Mouse (Mus musculus): ENCODE data around the gene Parp8. TPM values are rescaled to one million over a fixed set of nuclear protein-coding genes. Genes with fewer than 3 reads are reported as not detected.

The Parp8 gene
- polyA plus RNA-seq, 1 experiment from 2014 or later = 6.3 TPM

GRCm38 (mm10) chr13:117008021-117009015, 17.0 kb downstream of the Parp8 start:
- no peaks in the 10 kb centered on the region for H3K9me3 ChIP-seq (ENCODE audit: control insufficient read depth, low read length)
- H3K4me1 ChIP-seq (replicated peaks; ENCODE audit: control insufficient read depth, insufficient read depth, low read length) = no peaks in the 10 kb centered on the region
- H3K4me2 ChIP-seq = no peak overlapping the region
- H3K4me3 ChIP-seq (ENCODE audit: low read depth, low read length) = no peak overlapping the region
- H3K27ac ChIP-seq (ENCODE audit: low read depth, low read length) = no peak overlapping the region
- ATAC-seq (replicated peaks; ENCODE audit: low FRiP score) (no peak), DNase-seq (ENCODE audit: low spot score) (no peak)
- no peak overlapping the region for H3K9ac ChIP-seq (ENCODE audit: low read depth, low read length)
- WGBS = 87% methylated on average over 9 of the region's 9 CpGs
- no peaks in the 10 kb centered on the region for H3K36me3 ChIP-seq (ENCODE audit: control insufficient read depth, insufficient read depth, low read length)
- no peaks in the 10 kb centered on the region for H3K27me3 ChIP-seq (replicated peaks; ENCODE audit: control insufficient read depth, insufficient read depth, low read length)

- WGBS = 79% methylated on average over 2 of the region's 2 CpGs
- no peak overlapping the region for H3K4me2 ChIP-seq
- no peak for ATAC-seq (replicated peaks; ENCODE audit: low FRiP score)
Measured at GRCm38 (mm10) chr13:117007566-117007965, 17.8 kb downstream of the Parp8 start.

GRCm38 (mm10) chr13:117006638-117007037, 18.7 kb downstream of the Parp8 start:
- Histone ChIP-seq H3K27me3 (replicated peaks; ENCODE audit: control insufficient read depth, insufficient read depth, low read length) (no peaks in the 10 kb centered on the region), H3K9ac (ENCODE audit: low read depth, low read length) (no peak overlapping the region), H3K4me1 (replicated peaks; ENCODE audit: control insufficient read depth, insufficient read depth, low read length) (no peaks in the 10 kb centered on the region), H3K36me3 (ENCODE audit: control insufficient read depth, insufficient read depth, low read length) (no peaks in the 10 kb centered on the region), H3K27ac (ENCODE audit: low read depth, low read length) (no peak overlapping the region), H3K4me3 (ENCODE audit: low read depth, low read length) (no peak overlapping the region), H3K4me2 (no peak overlapping the region), H3K9me3 (ENCODE audit: control insufficient read depth, low read length) (no peaks in the 10 kb centered on the region)
- no peak for DNase-seq (ENCODE audit: low spot score)
- WGBS = 59% methylated on average over 4 of the region's 4 CpGs
- ATAC-seq (replicated peaks; ENCODE audit: low FRiP score) = no peak

More at GRCm38 (mm10) chr13:117007566-117007965, 17.8 kb downstream of the Parp8 start:
- Histone ChIP-seq H3K9me3 (ENCODE audit: control insufficient read depth, low read length) (no peaks in the 10 kb centered on the region), H3K36me3 (ENCODE audit: control insufficient read depth, insufficient read depth, low read length) (no peaks in the 10 kb centered on the region), H3K27ac (ENCODE audit: low read depth, low read length) (no peak overlapping the region), H3K27me3 (replicated peaks; ENCODE audit: control insufficient read depth, insufficient read depth, low read length) (no peaks in the 10 kb centered on the region), H3K4me3 (ENCODE audit: low read depth, low read length) (no peak overlapping the region), H3K9ac (ENCODE audit: low read depth, low read length) (no peak overlapping the region), H3K4me1 (replicated peaks; ENCODE audit: control insufficient read depth, insufficient read depth, low read length) (no peaks in the 10 kb centered on the region)
- DNase-seq (ENCODE audit: low spot score) = no peak

GRCm38 (mm10) chr13:117000493-117000892, 24.8 kb downstream of the Parp8 start:
- H3K4me3 ChIP-seq (ENCODE audit: low read depth, low read length) = no peak overlapping the region
- H3K27ac ChIP-seq (ENCODE audit: low read depth, low read length) = no peak overlapping the region
- no peaks in the 10 kb centered on the region for H3K27me3 ChIP-seq (replicated peaks; ENCODE audit: control insufficient read depth, insufficient read depth, low read length)
- H3K4me2 ChIP-seq = no peak overlapping the region
- no peaks in the 10 kb centered on the region for H3K4me1 ChIP-seq (replicated peaks; ENCODE audit: control insufficient read depth, insufficient read depth, low read length)
- H3K9me3 ChIP-seq (ENCODE audit: control insufficient read depth, low read length) = no peaks in the 10 kb centered on the region
- H3K9ac ChIP-seq (ENCODE audit: low read depth, low read length) = no peak overlapping the region
- no peaks in the 10 kb centered on the region for H3K36me3 ChIP-seq (ENCODE audit: control insufficient read depth, insufficient read depth, low read length)
- WGBS = 67% methylated on average over 3 of the region's 3 CpGs
- DNase-seq (ENCODE audit: low spot score) (no peak), ATAC-seq (replicated peaks; ENCODE audit: low FRiP score) (no peak)

GRCm38 (mm10) chr13:116991560-116991959, 33.8 kb downstream of the Parp8 start:
- Histone ChIP-seq H3K9ac (ENCODE audit: low read depth, low read length) (no peak overlapping the region), H3K4me1 (replicated peaks; ENCODE audit: control insufficient read depth, insufficient read depth, low read length) (no peaks in the 10 kb centered on the region), H3K27ac (ENCODE audit: low read depth, low read length) (no peak overlapping the region), H3K36me3 (ENCODE audit: control insufficient read depth, insufficient read depth, low read length) (no peaks in the 10 kb centered on the region), H3K4me2 (no peak overlapping the region), H3K4me3 (ENCODE audit: low read depth, low read length) (no peak overlapping the region), H3K9me3 (ENCODE audit: control insufficient read depth, low read length) (no peaks in the 10 kb centered on the region), H3K27me3 (replicated peaks; ENCODE audit: control insufficient read depth, insufficient read depth, low read length) (no peaks in the 10 kb centered on the region)
- DNase-seq (ENCODE audit: low spot score) = no peak
- no peak for ATAC-seq (replicated peaks; ENCODE audit: low FRiP score)
- WGBS = 79% methylated on average over 7 of the region's 7 CpGs

GRCm38 (mm10) chr13:116990327-116990726, 35.0 kb downstream of the Parp8 start:
- DNase-seq (ENCODE audit: low spot score) (no peak), ATAC-seq (replicated peaks; ENCODE audit: low FRiP score) (no peak)
- no peak overlapping the region for H3K4me3 ChIP-seq (ENCODE audit: low read depth, low read length)
- H3K4me2 ChIP-seq = no peak overlapping the region
- 77% methylated on average over 4 of the region's 4 CpGs for WGBS
- no peaks in the 10 kb centered on the region for H3K36me3 ChIP-seq (ENCODE audit: control insufficient read depth, insufficient read depth, low read length)
- H3K9ac ChIP-seq (ENCODE audit: low read depth, low read length) = no peak overlapping the region
- H3K27me3 ChIP-seq (replicated peaks; ENCODE audit: control insufficient read depth, insufficient read depth, low read length) = no peaks in the 10 kb centered on the region
- no peaks in the 10 kb centered on the region for H3K9me3 ChIP-seq (ENCODE audit: control insufficient read depth, low read length)
- no peak overlapping the region for H3K27ac ChIP-seq (ENCODE audit: low read depth, low read length)
- H3K4me1 ChIP-seq (replicated peaks; ENCODE audit: control insufficient read depth, insufficient read depth, low read length) = no peaks in the 10 kb centered on the region

- Histone ChIP-seq H3K9ac (ENCODE audit: low read depth, low read length) (no peak overlapping the region), H3K27ac (ENCODE audit: low read depth, low read length) (no peak overlapping the region), H3K36me3 (ENCODE audit: control insufficient read depth, insufficient read depth, low read length) (no peaks in the 10 kb centered on the region), H3K4me2 (no peak overlapping the region), H3K4me3 (ENCODE audit: low read depth, low read length) (no peak overlapping the region), H3K4me1 (replicated peaks; ENCODE audit: control insufficient read depth, insufficient read depth, low read length) (no peaks in the 10 kb centered on the region), H3K9me3 (ENCODE audit: control insufficient read depth, low read length) (no peaks in the 10 kb centered on the region), H3K27me3 (replicated peaks; ENCODE audit: control insufficient read depth, insufficient read depth, low read length) (no peaks in the 10 kb centered on the region)
- ATAC-seq (replicated peaks; ENCODE audit: low FRiP score) = no peak
- DNase-seq (ENCODE audit: low spot score) = no peak
- WGBS = 82% methylated on average over 2 of the region's 2 CpGs
Measured at GRCm38 (mm10) chr13:116988706-116989105, 36.6 kb downstream of the Parp8 start.

GRCm38 (mm10) chr13:116988208-116988607, 37.1 kb downstream of the Parp8 start:
- DNase-seq (ENCODE audit: low spot score) = no peak
- no peaks in the 10 kb centered on the region for H3K27me3 ChIP-seq (replicated peaks; ENCODE audit: control insufficient read depth, insufficient read depth, low read length)
- no peaks in the 10 kb centered on the region for H3K4me1 ChIP-seq (replicated peaks; ENCODE audit: control insufficient read depth, insufficient read depth, low read length)
- no peak overlapping the region for H3K9ac ChIP-seq (ENCODE audit: low read depth, low read length)
- H3K4me3 ChIP-seq (ENCODE audit: low read depth, low read length) = no peak overlapping the region
- WGBS = 51% methylated on average over 7 of the region's 7 CpGs
- no peak overlapping the region for H3K27ac ChIP-seq (ENCODE audit: low read depth, low read length)
- no peaks in the 10 kb centered on the region for H3K36me3 ChIP-seq (ENCODE audit: control insufficient read depth, insufficient read depth, low read length)
- ATAC-seq (replicated peaks; ENCODE audit: low FRiP score) = no peak
- H3K9me3 ChIP-seq (ENCODE audit: control insufficient read depth, low read length) = no peaks in the 10 kb centered on the region
- H3K4me2 ChIP-seq = no peak overlapping the region

GRCm38 (mm10) chr13:116987284-116987683, 38.1 kb downstream of the Parp8 start:
- Histone ChIP-seq H3K4me2 (no peak overlapping the region), H3K27me3 (replicated peaks; ENCODE audit: control insufficient read depth, insufficient read depth, low read length) (no peaks in the 10 kb centered on the region), H3K27ac (ENCODE audit: low read depth, low read length) (no peak overlapping the region), H3K36me3 (ENCODE audit: control insufficient read depth, insufficient read depth, low read length) (no peaks in the 10 kb centered on the region), H3K9me3 (ENCODE audit: control insufficient read depth, low read length) (no peaks in the 10 kb centered on the region), H3K4me3 (ENCODE audit: low read depth, low read length) (no peak overlapping the region), H3K4me1 (replicated peaks; ENCODE audit: control insufficient read depth, insufficient read depth, low read length) (no peaks in the 10 kb centered on the region), H3K9ac (ENCODE audit: low read depth, low read length) (no peak overlapping the region)
- DNase-seq (ENCODE audit: low spot score) (no peak), ATAC-seq (replicated peaks; ENCODE audit: low FRiP score) (no peak)
- WGBS = 64% methylated on average over 3 of the region's 3 CpGs
